Mouse (Mus musculus) heart, embryonic 10.5 days (tissue): ENCODE measurements around the gene Cfap20. TPM values are rescaled to one million over a fixed set of nuclear protein-coding genes. Genes with fewer than 3 reads are reported as not detected.

Experiments used
- DNase-seq: peaks from one replicate; pipeline ENCODE4 v3.0.0-alpha.2; 2017; ENCODE audit warnings: low spot score
- H3K27ac ChIP-seq: fragments of 300-500 bp; sonication (generic); 2 replicates; pipeline ENCODE4 v1.5.1; 2016; ENCODE audit warnings: mild to moderate bottlenecking
- H3K27me3 ChIP-seq: fragments of 300-500 bp; sonication (generic); 2 replicates; pipeline ENCODE4 v1.6.1; 2016; ENCODE audit warnings: mild to moderate bottlenecking; ENCODE audit not compliant: poor library complexity, insufficient read depth, severe bottlenecking
- H3K36me3 ChIP-seq: fragments of 300-500 bp; sonication (generic); 2 replicates; pipeline ENCODE4 v1.6.1; 2016; ENCODE audit warnings: mild to moderate bottlenecking, moderate library complexity
- H3K4me1 ChIP-seq: fragments of 300-500 bp; sonication (generic); 2 replicates; pipeline ENCODE4 v1.6.1; 2016; ENCODE audit warnings: mild to moderate bottlenecking
- H3K4me3 ChIP-seq: fragments of 300-500 bp; sonication (generic); 2 replicates; pipeline ENCODE4 v1.5.1; 2016; ENCODE audit warnings: mild to moderate bottlenecking, moderate library complexity
- H3K9me3 ChIP-seq: fragments of 300-500 bp; sonication (generic); 2 replicates; pipeline ENCODE4 v1.6.1; 2016; ENCODE audit warnings: mild to moderate bottlenecking, moderate library complexity
- WGBS: fragments of 180-500 bp; shearing (Covaris S2); methylation state at CpG from one replicate; pipeline ENCODE4 v1.1.7; 2016; 5-methylcytosine and 5-hydroxymethylcytosine counted together
- polyA plus RNA-seq: library from polyadenylated mRNA; unstranded; fragments of >200 nt; fragmentation: Nextera tagmentation; extraction: Ambion mirVana; gene quantifications from 2 replicates; pipeline ENCODE4 v1.2.1, GENCODE M21; 2016

Cfap20 gene
- polyA plus RNA-seq, result 126 and 129 TPM in 2 replicates

DNA sequence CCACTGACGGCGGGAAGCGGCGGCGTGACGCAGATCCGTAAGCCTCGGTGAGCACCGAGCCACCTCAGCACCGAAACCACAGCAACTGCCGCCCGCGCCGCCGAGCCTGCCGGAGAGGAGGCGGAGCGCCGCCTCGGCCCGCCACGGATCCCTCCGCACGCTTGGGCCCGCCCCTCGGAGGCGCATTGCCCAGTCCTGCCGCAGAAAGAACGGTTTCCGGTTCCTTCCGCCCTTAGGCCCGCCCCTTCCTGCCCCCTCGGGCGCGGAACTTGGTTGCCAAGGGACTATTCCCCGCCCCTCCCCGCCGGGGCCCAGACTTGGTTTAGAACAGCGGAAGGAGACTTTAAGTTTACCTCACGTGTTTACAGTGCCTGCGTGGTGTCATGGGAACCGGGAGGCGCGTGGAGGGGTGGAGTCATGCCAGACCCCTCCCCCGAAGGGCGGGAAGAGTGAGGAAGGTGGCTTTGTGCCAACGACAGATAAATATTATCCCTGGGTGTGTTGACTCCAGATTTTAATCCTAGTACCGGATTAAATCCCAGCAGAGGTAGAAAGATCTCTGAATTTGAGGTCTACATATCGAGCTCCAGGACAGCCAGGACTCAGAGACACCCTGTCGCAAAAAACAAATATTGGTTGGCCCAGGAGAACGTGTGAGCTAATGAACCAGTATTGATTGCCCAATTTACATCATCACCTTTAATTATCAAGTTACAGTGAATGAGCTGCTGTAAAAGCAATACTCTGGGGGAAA, at the start of gene Cfap20:
Gene Cfap20 (minus strand): TSS at position 184 of the 754 bp plus-strand sequence.
- 1% methylated on average over 51 of the region's 51 CpGs for WGBS
- Histone ChIP-seq H3K4me3 (peak within 1 kb of the TSS; percentile 97), H3K4me1 (peaks cover 39% of the 10 kb centered on the region)

DNA sequence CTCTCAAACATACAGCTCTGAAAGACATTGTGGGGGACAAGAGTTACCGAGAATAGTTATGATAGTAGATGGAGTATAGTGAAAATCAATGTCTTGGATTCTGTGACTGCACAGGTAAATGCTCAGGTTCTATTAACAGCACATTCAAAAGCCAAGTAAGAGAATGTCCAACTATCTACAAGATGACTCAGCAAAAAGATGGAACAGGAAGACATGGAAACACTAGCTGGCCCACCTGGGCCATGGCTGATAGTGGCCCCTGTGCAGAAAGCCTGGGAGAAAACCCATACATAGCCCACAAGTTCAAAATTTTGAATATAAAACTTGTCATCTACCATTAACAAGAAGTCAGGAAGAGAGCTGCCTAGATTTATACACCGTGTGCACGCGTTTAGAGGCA, 35.3 kb upstream of the Cfap20 start:
- Histone ChIP-seq H3K36me3 (peaks cover 89% of the 10 kb centered on the region), H3K9me3 (no peaks in the 10 kb centered on the region), H3K4me1 (no peaks in the 10 kb centered on the region), H3K27me3 (no peaks in the 10 kb centered on the region), H3K27ac (no peak overlapping the region), H3K4me3 (no peak overlapping the region)
- WGBS, result 96% methylated on average over 4 of the region's 4 CpGs
- no peak for DNase-seq

More for the DNA sequence above, at the start of gene Cfap20:
- H3K9me3 ChIP-seq, result no peaks in the 10 kb centered on the region
- peaks cover 2% of the 10 kb centered on the region; the same call in 1 of the 2 replicates for H3K36me3 ChIP-seq
- H3K27me3 ChIP-seq, result no peaks in the 10 kb centered on the region
- H3K27ac ChIP-seq, result peak within 1 kb of the TSS; percentile 95
- DNase-seq, result peak; percentile 99

- no peak overlapping the region for H3K4me3 ChIP-seq
- no peaks in the 10 kb centered on the region for H3K4me1 ChIP-seq
- H3K36me3 ChIP-seq, result peaks cover 90% of the 10 kb centered on the region
- H3K27me3 ChIP-seq, result no peaks in the 10 kb centered on the region
- no peak for DNase-seq
- H3K27ac ChIP-seq, result no peak overlapping the region
- WGBS, result 93% methylated on average over 3 of the region's 3 CpGs
- no peaks in the 10 kb centered on the region for H3K9me3 ChIP-seq
Observed at GRCm38 (mm10) chr8:95468995-95469394, 34.3 kb upstream of the Cfap20 start.

DNA sequence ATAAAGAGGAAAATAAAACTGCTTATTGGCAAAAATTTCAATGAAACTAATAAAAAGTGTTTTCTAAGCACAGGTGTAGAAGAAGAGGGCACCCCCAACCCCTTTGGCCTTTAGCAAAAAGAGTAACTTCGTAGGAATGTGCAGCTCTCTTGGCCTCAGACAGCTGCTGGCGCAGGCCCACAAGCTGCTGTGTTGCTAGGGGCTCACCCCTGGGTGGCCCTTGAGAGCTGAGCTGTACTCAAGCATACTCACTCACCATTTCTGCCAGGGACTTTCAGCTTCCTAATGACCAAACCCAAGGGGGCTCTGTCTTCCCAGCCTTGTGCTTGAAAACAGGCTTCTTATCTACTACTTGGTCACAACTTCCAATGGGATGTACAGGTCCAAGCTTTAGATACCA, 31.9 kb upstream of the Cfap20 start:
- Histone ChIP-seq H3K27me3 (no peaks in the 10 kb centered on the region), H3K4me3 (no peak overlapping the region), H3K36me3 (peaks cover 82% of the 10 kb centered on the region), H3K9me3 (no peaks in the 10 kb centered on the region), H3K4me1 (no peaks in the 10 kb centered on the region), H3K27ac (no peak overlapping the region)
- WGBS, result 81% methylated on average over 2 of the region's 2 CpGs
- no peak for DNase-seq

- Histone ChIP-seq H3K36me3 (peaks cover 96% of the 10 kb centered on the region), H3K27ac (no peak overlapping the region), H3K4me1 (no peaks in the 10 kb centered on the region), H3K9me3 (no peaks in the 10 kb centered on the region), H3K27me3 (no peaks in the 10 kb centered on the region), H3K4me3 (no peak overlapping the region)
- no peak for DNase-seq
- 75% methylated on average over 8 of the region's 8 CpGs for WGBS
Observed at GRCm38 (mm10) chr8:95452518-95452917, 17.8 kb upstream of the Cfap20 start.

GRCm38 (mm10) chr8:95450271-95450670, 15.6 kb upstream of the Cfap20 start:
- Histone ChIP-seq H3K9me3 (no peaks in the 10 kb centered on the region), H3K27ac (no peak overlapping the region), H3K36me3 (peaks cover 81% of the 10 kb centered on the region), H3K27me3 (no peaks in the 10 kb centered on the region), H3K4me3 (no peak overlapping the region), H3K4me1 (no peaks in the 10 kb centered on the region)
- 93% methylated on average over 5 of the region's 5 CpGs for WGBS
- peak; percentile 66 for DNase-seq

GRCm38 (mm10) chr8:95447661-95448060, 13.0 kb upstream of the Cfap20 start:
- Histone ChIP-seq H3K27ac (no peak overlapping the region), H3K9me3 (no peaks in the 10 kb centered on the region), H3K4me3 (no peak overlapping the region), H3K36me3 (peaks cover 55% of the 10 kb centered on the region), H3K4me1 (no peaks in the 10 kb centered on the region), H3K27me3 (no peaks in the 10 kb centered on the region)
- 88% methylated on average over 7 of the region's 7 CpGs for WGBS
- DNase-seq, result peak; percentile 59

DNA sequence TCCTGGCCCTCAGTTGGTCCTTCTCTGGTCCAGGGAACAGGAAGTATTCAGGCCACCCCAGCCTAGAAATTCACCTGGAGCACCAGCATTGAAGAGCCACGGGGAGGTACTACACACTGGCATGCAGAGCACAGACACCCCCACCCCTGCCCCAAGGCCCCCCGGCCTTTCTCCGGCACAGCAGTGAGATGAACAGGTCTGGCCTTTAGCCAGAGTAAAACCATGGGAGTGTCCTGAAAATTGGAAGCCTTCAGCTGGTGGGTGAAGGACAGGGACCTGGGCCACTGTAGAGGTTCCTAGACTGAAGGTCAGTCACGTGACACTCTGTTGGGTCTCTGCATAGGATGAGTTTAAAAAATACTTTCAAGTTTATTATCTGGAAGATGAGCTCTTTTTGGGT, 10.4 kb upstream of the Cfap20 start:
- WGBS, result 87% methylated on average over 4 of the region's 4 CpGs
- Histone ChIP-seq H3K9me3 (no peaks in the 10 kb centered on the region), H3K27me3 (no peaks in the 10 kb centered on the region), H3K4me1 (0 out of 2 replicates have a peak, but pooled peaks cover 9% of the 10 kb centered on the region), H3K4me3 (no peak overlapping the region), H3K27ac (no peak overlapping the region), H3K36me3 (peaks cover 32% of the 10 kb centered on the region)
- peak; percentile 59 for DNase-seq

DNA sequence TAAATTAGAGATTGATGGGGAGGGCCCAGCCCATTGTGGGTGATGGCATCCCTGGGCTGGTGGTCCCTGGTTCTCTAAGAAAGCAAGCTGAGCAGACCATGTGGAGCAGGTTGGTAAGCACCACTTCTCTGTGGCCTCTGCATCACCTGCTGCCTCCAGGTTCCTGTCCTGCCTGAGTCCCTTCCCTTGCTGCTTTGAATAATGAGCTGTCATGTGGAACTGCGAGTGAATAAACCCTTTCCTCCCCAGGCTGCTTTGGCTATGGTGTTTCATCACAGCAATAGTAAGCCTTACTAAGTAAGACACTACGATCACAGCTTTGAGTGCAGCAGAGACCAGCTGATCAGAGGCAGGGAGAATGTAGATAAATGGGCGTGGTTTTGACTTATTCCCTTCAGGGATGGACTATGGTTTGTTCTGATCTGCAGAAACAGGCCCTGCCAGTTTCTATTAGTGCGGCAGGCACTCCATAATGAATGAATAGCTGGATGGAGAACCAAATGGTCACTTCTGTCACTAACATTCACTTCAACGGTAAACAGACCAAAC, 6.9 kb upstream of the Cfap20 start:
- no peaks in the 10 kb centered on the region for H3K9me3 ChIP-seq
- no peak overlapping the region for H3K4me3 ChIP-seq
- WGBS, result 55% methylated on average over 5 of the region's 5 CpGs
- H3K4me1 ChIP-seq, result peaks cover 12% of the 10 kb centered on the region; the same call in 1 of the 2 replicates
- no peak for DNase-seq
- no peaks in the 10 kb centered on the region for H3K27me3 ChIP-seq
- H3K27ac ChIP-seq, result no peak overlapping the region
- H3K36me3 ChIP-seq, result no peaks in the 10 kb centered on the region

DNA sequence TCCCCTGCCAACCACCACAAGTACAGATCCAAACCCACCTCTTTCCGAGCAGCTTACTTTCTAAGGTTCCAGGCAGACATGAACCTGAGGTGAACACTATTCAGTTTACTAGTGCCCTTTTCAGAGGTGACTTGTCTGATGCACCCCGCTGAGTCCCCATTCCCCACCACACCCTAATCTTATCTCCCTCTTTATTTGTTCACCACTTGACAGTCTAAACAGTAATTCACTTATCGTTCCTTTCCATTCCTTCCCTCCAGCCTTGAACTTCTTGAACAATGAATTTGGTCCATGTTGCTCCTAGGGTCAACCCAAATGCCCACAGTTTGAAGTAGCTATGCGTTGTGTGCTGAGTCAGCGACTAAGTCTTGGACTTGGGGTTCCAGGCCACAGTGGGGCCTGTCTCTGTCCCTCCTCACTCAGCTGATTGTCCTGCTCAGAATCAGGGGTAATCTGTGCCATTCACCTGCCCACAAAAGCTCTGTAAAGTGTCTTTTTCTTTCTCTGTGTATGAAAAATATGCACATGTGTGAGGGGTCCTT, 5.6 kb upstream of the Cfap20 start:
- no peaks in the 10 kb centered on the region for H3K27me3 ChIP-seq
- WGBS, result 67% methylated on average over 5 of the region's 5 CpGs

GRCm38 (mm10) chr8:95439421-95439820, 4.8 kb upstream of the Cfap20 start:
- no peaks in the 10 kb centered on the region for H3K9me3 ChIP-seq
- DNase-seq, result no peak
- WGBS, result 81% methylated on average over 2 of the region's 2 CpGs
- H3K27ac ChIP-seq, result no peak overlapping the region
- no peaks in the 10 kb centered on the region for H3K36me3 ChIP-seq
- no peaks in the 10 kb centered on the region for H3K27me3 ChIP-seq
- no peak overlapping the region for H3K4me3 ChIP-seq
- peaks cover 12% of the 10 kb centered on the region; the same call in 1 of the 2 replicates for H3K4me1 ChIP-seq

More for the DNA sequence above, 5.6 kb upstream of the Cfap20 start:
- no peaks in the 10 kb centered on the region for H3K9me3 ChIP-seq
- H3K36me3 ChIP-seq, result no peaks in the 10 kb centered on the region
- no peak overlapping the region for H3K27ac ChIP-seq
- no peak overlapping the region for H3K4me3 ChIP-seq
- H3K4me1 ChIP-seq, result peaks cover 12% of the 10 kb centered on the region; the same call in 1 of the 2 replicates
- DNase-seq, result no peak

DNA sequence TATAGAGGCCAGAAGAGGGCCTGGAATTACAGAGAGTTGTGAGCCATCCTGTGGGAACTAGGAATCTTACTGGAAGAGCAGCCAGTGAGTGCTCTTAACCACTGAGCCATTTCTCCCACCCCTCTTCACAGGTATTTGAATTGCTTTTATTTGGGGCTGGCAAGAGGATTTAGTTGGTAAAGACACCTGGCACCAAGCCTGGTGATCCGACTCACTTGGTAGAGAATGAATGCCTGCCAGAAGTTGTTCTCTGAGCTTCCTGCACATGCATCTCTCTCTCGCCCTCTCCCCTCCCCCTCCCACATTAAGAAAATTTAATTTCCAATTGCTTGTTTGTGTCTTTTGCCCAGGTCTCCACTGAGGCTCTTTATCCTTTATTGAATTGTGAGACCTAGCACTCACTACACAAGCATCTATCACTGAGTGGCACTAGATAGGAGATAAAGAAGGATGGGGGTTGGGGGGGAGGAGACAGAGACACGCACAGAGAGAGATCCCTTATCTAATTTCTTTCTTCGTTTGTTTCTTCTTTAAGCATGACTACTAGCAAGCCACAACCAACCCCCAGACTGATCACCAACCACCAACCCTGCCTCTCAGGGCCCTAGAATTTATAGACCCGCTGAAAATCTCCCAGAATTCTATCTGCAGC, 2.8 kb upstream of the Cfap20 start:
- H3K4me3 ChIP-seq, result no peak overlapping the region
- 39% methylated on average over 5 of the region's 5 CpGs for WGBS
- no peak overlapping the region for H3K27ac ChIP-seq
- no peaks in the 10 kb centered on the region for H3K9me3 ChIP-seq
- H3K27me3 ChIP-seq, result no peaks in the 10 kb centered on the region
- no peaks in the 10 kb centered on the region for H3K36me3 ChIP-seq
- peaks cover 26% of the 10 kb centered on the region for H3K4me1 ChIP-seq
- no peak for DNase-seq

DNA sequence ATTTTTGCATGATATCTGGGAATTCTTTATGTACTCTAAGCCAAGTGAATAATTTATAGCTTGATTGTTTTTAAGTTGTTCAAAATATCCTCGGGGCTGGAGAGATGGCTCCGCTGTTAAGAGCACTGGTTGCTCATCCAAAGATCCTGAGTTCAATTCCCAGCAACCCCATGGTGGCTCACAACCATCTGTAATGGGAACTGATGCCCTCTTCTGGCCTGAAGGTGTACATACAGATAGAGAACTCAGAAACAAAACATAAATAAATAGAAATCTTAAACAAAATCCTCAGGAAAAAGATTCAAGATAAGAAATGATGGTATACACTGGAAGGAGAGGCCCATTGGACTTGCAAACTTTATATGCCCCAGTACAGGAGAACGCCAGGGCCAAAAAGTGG, 1.3 kb upstream of the Cfap20 start:
- Histone ChIP-seq H3K9me3 (no peaks in the 10 kb centered on the region), H3K4me3 (no peak overlapping the region), H3K4me1 (peaks cover 30% of the 10 kb centered on the region), H3K27me3 (no peaks in the 10 kb centered on the region), H3K36me3 (peaks cover 2% of the 10 kb centered on the region; the same call in 1 of the 2 replicates), H3K27ac (no peak overlapping the region)
- DNase-seq, result no peak
- WGBS, result 90% methylated on average over 3 of the region's 3 CpGs
